Mouse (Mus musculus) heart, postnatal 4 days (tissue): ENCODE results near the gene Dgcr2. TPM values are rescaled to one million over a fixed set of nuclear protein-coding genes. Genes with fewer than 3 reads are reported as not detected.

Source experiments
- DNase-seq: peaks from one replicate; pipeline ENCODE4 v3.0.0; 2021
- total RNA-seq, 2 experiments: library from RNA; stranded (reverse); gene quantifications; 2 replicates each; pipeline ENCODE4 v1.2.3; 2021

The Dgcr2 gene
- total RNA-seq, 2 experiments from 2014 or later, result 53.5 to 54.8 TPM

DNA sequence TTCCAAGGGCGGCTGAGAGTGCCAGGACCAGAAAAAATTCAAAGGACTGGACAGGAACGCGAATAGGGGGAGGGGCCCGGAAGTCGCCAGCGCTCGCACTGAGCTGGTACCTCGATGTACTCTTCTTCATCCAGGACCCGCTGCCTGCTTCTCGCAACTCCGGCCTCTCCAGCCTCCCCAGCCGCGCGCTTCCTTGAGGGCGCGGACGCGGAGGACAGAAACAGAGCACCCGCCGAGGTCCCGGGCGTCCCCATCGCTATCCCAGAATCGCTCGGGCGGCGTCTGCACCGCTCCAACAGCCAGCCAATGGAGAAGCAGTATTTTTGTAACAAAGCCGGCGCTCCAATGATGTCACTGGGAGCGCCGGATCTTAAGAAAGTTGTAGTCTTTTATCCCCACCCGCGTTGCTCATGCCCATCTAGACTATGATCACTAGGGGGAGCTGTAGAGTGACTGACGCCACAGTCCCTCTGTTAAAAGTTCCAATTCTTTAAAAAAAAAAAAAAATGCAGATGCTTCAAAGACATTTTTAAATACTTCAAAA, 12.8 kb upstream of the Dgcr2 start, which contains the start of gene Ess2:
TSS of gene Ess2 (minus strand) at position 297 of the 544 bp plus-strand sequence.
- peak; percentile 90 for DNase-seq

GRCm38 (mm10) chr16:17896091-17896490, 2.3 kb downstream of the Dgcr2 start:
- no peak for DNase-seq

DNA sequence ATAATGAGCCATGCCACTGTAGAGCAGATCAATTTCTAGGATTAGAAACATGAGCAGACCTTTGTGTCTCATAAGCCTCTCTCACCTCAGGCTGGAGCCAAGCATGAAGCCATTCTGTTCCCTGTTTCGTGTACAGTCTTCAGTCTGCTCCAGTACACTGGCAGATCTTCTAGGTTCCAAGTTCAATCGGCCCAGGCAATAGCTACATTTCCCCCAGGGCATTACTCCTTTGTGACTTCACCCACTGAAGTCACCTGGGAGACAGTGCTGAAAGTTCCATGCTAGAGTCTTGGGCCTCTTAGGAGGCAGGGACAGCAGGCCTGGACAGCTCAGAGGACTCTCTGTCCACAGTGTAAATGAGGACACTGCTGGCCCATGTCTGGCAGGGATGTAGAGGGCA, 4.4 kb downstream of the Dgcr2 start, which contains the start of gene Tssk1:
TSS of gene Tssk1 (plus strand) at position 301 of the 400 bp plus-strand sequence.
- no peak for DNase-seq

DNA sequence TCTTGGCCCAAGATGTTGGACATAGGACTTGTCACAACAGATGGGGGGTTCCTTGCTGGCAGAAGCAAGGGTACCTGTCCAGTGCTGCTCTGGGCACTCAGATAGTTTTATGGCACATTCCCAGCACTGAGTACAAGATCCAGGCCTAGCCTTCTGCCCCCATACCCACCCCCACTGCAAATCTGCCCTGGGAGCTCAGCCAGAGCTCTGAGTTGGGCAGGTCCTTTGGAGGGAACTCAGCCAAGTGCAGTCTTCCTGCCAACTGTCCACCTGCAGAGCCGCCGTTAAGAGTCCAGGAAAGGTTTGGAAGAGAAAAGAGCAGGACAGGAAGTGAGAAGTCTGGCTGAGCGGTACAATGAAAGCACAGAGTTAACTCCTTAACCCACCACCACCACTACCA, 5.8 kb downstream of the Dgcr2 start:
- DNase-seq, result peak; percentile 76

DNA sequence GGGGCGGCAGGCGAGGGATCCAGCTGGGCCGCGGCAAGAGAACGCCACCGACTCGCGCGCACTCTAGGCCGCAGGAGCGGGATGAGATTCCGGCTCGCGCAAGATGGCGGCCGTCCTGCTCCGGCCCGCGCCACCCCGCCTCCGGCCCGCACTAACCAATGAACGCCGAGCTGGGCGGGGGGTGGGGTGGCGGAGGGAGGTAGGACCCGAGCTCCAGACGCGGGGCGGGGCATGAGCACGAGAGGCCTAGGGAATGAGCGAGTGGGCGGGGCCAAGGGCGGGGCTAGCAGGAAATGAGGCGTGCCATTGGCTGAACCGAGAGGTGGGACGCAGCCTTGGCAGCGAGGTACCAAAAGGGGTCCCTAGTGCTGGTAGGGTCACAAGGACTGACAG, 6.8 kb downstream of the Dgcr2 start, which contains the start of gene Gm20518:
TSS of gene Gm20518 (minus strand) at position 105 of the 393 bp plus-strand sequence.
- DNase-seq, result peak; percentile 100

DNA sequence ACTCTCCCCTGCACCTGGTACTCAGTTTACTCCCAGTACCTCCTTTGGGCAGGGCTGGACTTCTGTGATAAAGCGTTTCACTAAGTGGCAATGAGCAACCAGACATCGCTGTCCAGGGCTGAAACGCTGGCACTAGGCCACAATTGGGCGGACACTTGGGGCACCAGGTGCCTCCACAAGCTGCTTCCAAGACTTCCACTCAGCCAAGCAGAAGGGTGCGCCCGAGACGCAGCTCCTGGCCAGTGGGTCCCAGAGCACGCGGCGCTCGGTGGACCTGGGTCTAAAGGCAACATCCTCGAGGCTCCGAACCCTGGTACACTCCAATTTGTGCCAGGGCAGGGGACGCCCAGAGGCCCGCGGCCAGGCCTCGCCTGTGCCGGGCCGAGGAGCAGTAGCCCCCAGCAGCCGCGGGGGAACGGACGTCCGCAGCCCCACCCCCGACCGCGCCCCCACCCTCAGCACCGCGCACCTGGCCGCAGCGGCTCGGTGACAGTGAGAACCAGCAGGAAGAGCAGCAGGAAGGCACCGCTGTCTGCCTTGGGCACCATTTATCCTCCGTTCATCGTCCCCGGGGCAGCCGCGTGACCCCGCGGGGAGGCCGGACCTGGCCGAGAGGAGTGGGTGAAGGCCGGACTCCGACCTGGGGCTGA, 7.3 kb downstream of the Dgcr2 start:
- DNase-seq, result peak; percentile 83

DNA sequence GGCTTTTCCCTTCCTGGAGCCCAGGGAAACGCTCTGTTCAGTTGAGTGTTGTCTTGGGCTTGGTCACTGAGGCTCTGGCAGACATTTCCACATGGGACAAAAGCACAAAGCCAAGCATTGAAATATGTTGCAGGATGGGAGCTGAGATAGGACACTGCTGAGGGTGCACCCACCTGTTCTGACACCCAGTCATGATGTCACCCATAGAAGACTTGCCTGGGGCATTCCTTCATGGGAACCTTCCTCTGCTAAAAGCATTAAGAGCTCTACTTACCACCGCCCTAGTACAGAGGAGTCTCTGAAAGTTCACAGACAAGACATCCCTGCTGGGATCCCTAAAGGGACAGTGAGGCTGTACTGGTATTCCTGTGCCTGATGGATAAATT, 8.0 kb downstream of the Dgcr2 start:
- no peak for DNase-seq

DNA sequence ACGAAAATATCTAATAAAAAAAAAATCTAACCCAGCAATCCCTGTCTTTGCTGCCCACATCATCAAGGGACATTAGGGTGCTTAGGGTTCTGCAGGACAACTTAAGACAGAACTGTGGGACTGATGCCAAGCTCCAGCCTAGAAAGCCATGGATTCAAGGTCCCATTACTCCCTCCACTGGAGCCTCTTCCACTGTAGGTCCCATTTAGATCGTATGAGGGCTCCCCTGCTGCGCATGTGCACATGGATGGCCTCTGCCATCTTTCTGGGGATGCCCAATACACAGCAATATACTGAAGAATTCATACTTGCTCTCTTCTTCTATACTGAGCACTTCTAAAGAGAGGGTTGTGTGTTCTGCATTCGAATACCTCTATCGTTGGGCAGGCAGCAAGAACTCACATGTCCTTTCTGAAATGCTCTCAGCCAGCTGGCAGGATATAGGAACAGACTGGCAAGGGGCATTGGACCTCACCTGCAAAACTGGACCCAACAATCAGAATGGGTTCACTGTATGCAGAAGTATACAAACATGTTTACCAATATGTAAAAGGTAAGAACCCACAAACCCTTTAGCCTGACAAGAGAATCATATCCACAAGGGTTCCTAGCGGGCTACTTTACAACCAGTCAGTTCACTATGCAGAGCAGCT, 8.5 kb downstream of the Dgcr2 start:
- DNase-seq, result no peak

GRCm38 (mm10) chr16:17884116-17884515, 14.2 kb downstream of the Dgcr2 start:
- no peak for DNase-seq

GRCm38 (mm10) chr16:17882196-17882595, 16.2 kb downstream of the Dgcr2 start:
- no peak for DNase-seq

GRCm38 (mm10) chr16:17879571-17879970, 18.8 kb downstream of the Dgcr2 start:
- no peak for DNase-seq

GRCm38 (mm10) chr16:17876096-17876495, 22.3 kb downstream of the Dgcr2 start:
- DNase-seq, result no peak

GRCm38 (mm10) chr16:17875174-17875573, 23.2 kb downstream of the Dgcr2 start:
- no peak for DNase-seq

DNA sequence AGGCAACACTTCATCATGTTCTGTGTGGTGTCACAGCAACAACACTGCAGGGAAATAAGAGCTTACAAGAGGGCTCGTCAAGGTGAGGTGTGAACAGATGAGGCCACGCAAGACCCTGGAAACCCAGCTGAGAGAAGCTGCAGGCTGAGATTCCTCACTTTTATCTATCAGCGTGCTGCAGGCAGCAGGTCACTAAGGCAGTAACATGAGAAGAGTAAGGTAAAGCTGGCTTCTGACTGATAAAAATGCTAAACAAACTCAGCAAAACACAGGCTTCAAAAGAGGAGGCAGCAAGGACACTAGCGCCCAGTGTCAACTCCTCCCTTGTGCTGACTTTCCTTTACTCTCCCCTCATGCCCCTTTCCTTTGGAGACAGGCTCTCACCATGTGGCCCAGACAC, 25.4 kb downstream of the Dgcr2 start:
- DNase-seq, result no peak

- no peak for DNase-seq
These were observed 27.1 kb downstream of the Dgcr2 start for GRCm38 (mm10) chr16:17871248-17871647.

DNA sequence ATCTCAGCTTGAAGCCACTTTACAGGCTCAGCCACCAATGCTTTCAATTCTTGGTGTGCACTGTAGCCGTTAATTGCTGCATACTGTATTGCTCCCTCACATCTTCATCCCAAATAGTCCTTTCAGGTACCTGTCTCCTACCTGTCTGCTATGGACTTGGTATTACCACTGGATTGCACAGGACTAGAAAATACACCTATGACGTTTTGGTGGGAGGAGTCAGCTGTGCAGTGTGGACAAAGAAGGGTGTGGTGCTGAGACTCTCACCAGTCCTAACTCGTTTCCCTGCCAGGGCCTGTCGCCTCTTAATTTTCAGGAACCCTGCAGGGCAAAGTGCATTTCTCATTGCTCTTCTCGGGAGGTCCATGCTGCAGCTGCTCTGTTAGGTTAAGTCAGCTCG, 32.6 kb downstream of the Dgcr2 start:
- no peak for DNase-seq

GRCm38 (mm10) chr16:17865293-17865692, 33.1 kb downstream of the Dgcr2 start:
- no peak for DNase-seq

- DNase-seq, result peak; percentile 36
These were observed 39.8 kb downstream of the Dgcr2 start for GRCm38 (mm10) chr16:17858592-17858991.

DNA sequence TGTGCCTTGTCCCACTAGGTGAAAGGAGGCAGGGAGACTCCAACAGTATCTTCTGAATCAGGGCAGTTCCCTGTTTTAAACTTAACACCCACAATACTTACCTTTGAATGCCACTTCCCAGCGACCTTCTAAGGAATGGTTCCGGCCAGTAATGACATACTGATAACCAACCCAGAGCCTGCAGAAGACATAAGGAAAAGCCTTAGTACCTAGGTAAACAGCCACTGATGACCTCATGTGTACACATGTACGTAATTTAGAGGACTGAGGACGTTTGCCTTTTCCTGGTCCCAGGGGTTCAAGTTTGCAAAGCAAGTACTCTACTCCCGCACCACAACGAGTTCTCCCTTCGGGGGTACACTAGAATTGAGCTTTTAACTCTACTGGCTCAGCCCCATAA, 41.2 kb downstream of the Dgcr2 start:
- DNase-seq, result no peak

DNA sequence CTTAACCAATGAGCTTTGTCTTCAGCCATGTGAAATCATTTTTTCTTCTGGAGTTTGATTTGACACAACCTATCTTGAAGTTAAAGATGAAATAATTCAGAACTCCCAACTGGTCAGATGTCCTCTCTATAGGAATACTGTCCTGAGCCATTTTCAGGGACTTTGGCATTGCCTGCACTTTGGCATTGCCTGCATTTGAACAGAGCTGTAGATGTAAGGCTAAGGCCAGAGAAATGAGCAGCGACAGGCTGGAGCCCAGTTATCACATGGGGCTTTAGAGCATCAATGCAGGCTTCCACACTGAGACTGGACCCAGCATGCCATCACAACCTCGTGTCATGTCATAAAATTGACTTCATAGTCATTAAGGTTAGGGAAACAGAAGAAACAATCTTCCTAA, 45.1 kb downstream of the Dgcr2 start:
- DNase-seq, result no peak

- DNase-seq, result no peak
These were observed 46.5 kb downstream of the Dgcr2 start for GRCm38 (mm10) chr16:17851860-17852259.

- DNase-seq, result no peak
These were observed 47.0 kb downstream of the Dgcr2 start for GRCm38 (mm10) chr16:17851331-17851730.

DNA sequence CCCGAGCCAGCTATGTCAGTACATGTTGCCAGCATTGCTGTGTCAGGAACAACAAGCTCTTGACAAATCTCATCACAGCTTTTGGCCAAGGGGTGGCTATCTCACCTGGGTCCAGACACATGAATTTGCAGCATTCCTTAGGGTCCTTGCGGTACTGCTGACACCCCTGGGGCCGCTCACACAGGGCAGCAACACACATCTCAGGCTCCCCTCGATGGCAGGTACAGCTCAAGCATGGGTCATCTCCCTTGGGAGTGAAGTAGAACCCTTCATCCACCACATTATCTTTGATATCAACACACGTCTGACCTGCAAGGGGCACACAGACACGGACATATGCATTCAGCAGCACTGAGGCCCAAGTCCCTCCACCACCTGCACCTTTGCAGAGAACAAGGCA, 48.9 kb downstream of the Dgcr2 start:
- no peak for DNase-seq

- peak; percentile 39 for DNase-seq
These were observed 49.4 kb downstream of the Dgcr2 start for GRCm38 (mm10) chr16:17848928-17849327.
